Mouse (Mus musculus) limb, embryonic 13.5 days (tissue): ENCODE data around the gene Ngly1. TPM values are rescaled to one million over a fixed set of nuclear protein-coding genes. Genes with fewer than 3 reads are reported as not detected.

Experiments
- ATAC-seq: fragments of 200-750 bp; cut with Nextera tagmentation; 2 replicates; pipeline ENCODE4 v1.8.0; 2017; ENCODE audit warnings: low read depth, moderate number of reproducible peaks, moderate TSS enrichment; ENCODE audit not compliant: low FRiP score
- H3K27ac ChIP-seq: fragments of 300-500 bp; sonication (generic); 2 replicates; pipeline ENCODE4 v1.5.1; 2015; ENCODE audit warnings: inconsistent platforms, mild to moderate bottlenecking, moderate library complexity
- H3K27me3 ChIP-seq: fragments of 300-500 bp; sonication (generic); 2 replicates; pipeline ENCODE4 v1.6.1; 2015; ENCODE audit warnings: mild to moderate bottlenecking, inconsistent platforms
- H3K36me3 ChIP-seq: fragments of 300-500 bp; sonication (generic); 2 replicates; pipeline ENCODE4 v1.6.1; 2015; ENCODE audit warnings: inconsistent platforms, mild to moderate bottlenecking, moderate library complexity
- H3K4me1 ChIP-seq: fragments of 300-500 bp; sonication (generic); 2 replicates; pipeline ENCODE4 v1.6.1; 2015; ENCODE audit warnings: inconsistent platforms
- H3K4me2 ChIP-seq: fragments of 300-500 bp; sonication (generic); replicated peaks from 2 replicates; pipeline ENCODE4 v1.6.1; 2015; ENCODE audit warnings: inconsistent platforms, mild to moderate bottlenecking, moderate library complexity
- H3K4me3 ChIP-seq: fragments of 300-500 bp; sonication (generic); 2 replicates; pipeline ENCODE4 v1.5.1; 2015; ENCODE audit warnings: moderate library complexity, mild to moderate bottlenecking, inconsistent platforms
- H3K9ac ChIP-seq: fragments of 300-500 bp; sonication (generic); 2 replicates; pipeline ENCODE4 v1.6.1; 2015; ENCODE audit warnings: mild to moderate bottlenecking, inconsistent platforms
- H3K9me3 ChIP-seq: fragments of 300-500 bp; sonication (generic); 2 replicates; pipeline ENCODE4 v1.6.1; 2016; ENCODE audit warnings: inconsistent platforms
- WGBS: fragments of 180-500 bp; shearing (Covaris S2); methylation state at CpG from one replicate; pipeline ENCODE4 v1.1.7; 2015; 5-methylcytosine and 5-hydroxymethylcytosine counted together
- polyA plus RNA-seq: library from polyadenylated mRNA; unstranded; fragments of >200 nt; fragmentation: Nextera tagmentation; extraction: Ambion mirVana; gene quantifications from 2 replicates; pipeline ENCODE4 v1.2.1, GENCODE M21; 2015

Gene Ngly1
- polyA plus RNA-seq: 41.7 and 48.7 TPM in 2 replicates

- WGBS: under 1% methylated on average over 65 of the region's 65 CpGs
- H3K27ac ChIP-seq: peak within 1 kb of the TSS; percentile 84
These were observed at the start of gene Ngly1, which contains the start of gene Oxsm for GRCm38 (mm10) chr14:16249171-16249874. Gene Ngly1, plus strand, starts transcription at chr14:16249280. Gene Oxsm, minus strand, starts transcription at chr14:16249808.

GRCm38 (mm10) chr14:16200220-16200912 lies 48.7 kb upstream of the Ngly1 start:
- Histone ChIP-seq H3K9ac (no peak overlapping the region), H3K4me1 (peaks cover 13% of the 10 kb centered on the region), H3K27me3 (no peaks in the 10 kb centered on the region), H3K4me2 (peak overlapping the region; percentile 45), H3K27ac (no peak overlapping the region), H3K36me3 (no peaks in the 10 kb centered on the region), H3K9me3 (no peaks in the 10 kb centered on the region), H3K4me3 (no peak overlapping the region)
- WGBS: 42% methylated on average over 6 of the region's 6 CpGs
- ATAC-seq: no peak

More at GRCm38 (mm10) chr14:16249171-16249874, at the start of gene Ngly1, which contains the start of gene Oxsm:
- H3K27me3 ChIP-seq: no peaks in the 10 kb centered on the region
- no peaks in the 10 kb centered on the region for H3K36me3 ChIP-seq
- H3K4me1 ChIP-seq: peaks cover 14% of the 10 kb centered on the region
- H3K9ac ChIP-seq: peak within 1 kb of the TSS; percentile 95
- peak within 1 kb of the TSS; percentile 80 for H3K4me2 ChIP-seq
- no peaks in the 10 kb centered on the region for H3K9me3 ChIP-seq
- peak; percentile 99 for ATAC-seq
- H3K4me3 ChIP-seq: peak within 1 kb of the TSS; percentile 73

GRCm38 (mm10) chr14:16200969-16201638 lies 48.0 kb upstream of the Ngly1 start:
- ATAC-seq: peak; percentile 48; the same call in 1 of the 2 replicates
- WGBS: 27% methylated on average over 8 of the region's 8 CpGs
- no peaks in the 10 kb centered on the region for H3K9me3 ChIP-seq
- H3K36me3 ChIP-seq: no peaks in the 10 kb centered on the region
- H3K27me3 ChIP-seq: no peaks in the 10 kb centered on the region
- H3K9ac ChIP-seq: no peak overlapping the region
- peaks cover 13% of the 10 kb centered on the region for H3K4me1 ChIP-seq
- H3K4me2 ChIP-seq: peak overlapping the region; percentile 45
- no peak overlapping the region for H3K27ac ChIP-seq
- no peak overlapping the region for H3K4me3 ChIP-seq

- Histone ChIP-seq H3K27me3 (no peaks in the 10 kb centered on the region), H3K36me3 (no peaks in the 10 kb centered on the region), H3K4me1 (peaks cover 13% of the 10 kb centered on the region), H3K4me3 (no peak overlapping the region), H3K4me2 (no peak overlapping the region), H3K9me3 (no peaks in the 10 kb centered on the region), H3K9ac (no peak overlapping the region), H3K27ac (no peak overlapping the region)
- 37% methylated on average over 3 of the region's 3 CpGs for WGBS
- no peak for ATAC-seq
These were observed 47.4 kb upstream of the Ngly1 start for GRCm38 (mm10) chr14:16201673-16202072.

- Histone ChIP-seq H3K4me3 (no peak overlapping the region), H3K4me1 (no peaks in the 10 kb centered on the region), H3K9me3 (no peaks in the 10 kb centered on the region), H3K9ac (no peak overlapping the region), H3K27ac (no peak overlapping the region), H3K4me2 (no peak overlapping the region), H3K27me3 (no peaks in the 10 kb centered on the region), H3K36me3 (no peaks in the 10 kb centered on the region)
- no peak for ATAC-seq
These were observed 41.4 kb upstream of the Ngly1 start for GRCm38 (mm10) chr14:16207722-16208121.

GRCm38 (mm10) chr14:16219015-16219414 lies 30.1 kb upstream of the Ngly1 start:
- no peak overlapping the region for H3K27ac ChIP-seq
- no peaks in the 10 kb centered on the region for H3K36me3 ChIP-seq
- no peak for ATAC-seq
- no peaks in the 10 kb centered on the region for H3K9me3 ChIP-seq
- H3K9ac ChIP-seq: no peak overlapping the region
- 57% methylated on average over 2 of the region's 2 CpGs for WGBS
- no peak overlapping the region for H3K4me3 ChIP-seq
- no peaks in the 10 kb centered on the region for H3K27me3 ChIP-seq
- H3K4me1 ChIP-seq: no peaks in the 10 kb centered on the region
- H3K4me2 ChIP-seq: no peak overlapping the region

- no peak overlapping the region for H3K4me2 ChIP-seq
These were observed 19.7 kb upstream of the Ngly1 start for GRCm38 (mm10) chr14:16229395-16229794.

GRCm38 (mm10) chr14:16230581-16230980 lies 18.5 kb upstream of the Ngly1 start:
- no peak overlapping the region for H3K4me3 ChIP-seq
- no peak overlapping the region for H3K4me2 ChIP-seq
- H3K4me1 ChIP-seq: no peaks in the 10 kb centered on the region
- no peaks in the 10 kb centered on the region for H3K9me3 ChIP-seq
- H3K9ac ChIP-seq: no peak overlapping the region
- no peak for ATAC-seq
- no peak overlapping the region for H3K27ac ChIP-seq
- H3K27me3 ChIP-seq: no peaks in the 10 kb centered on the region
- no peaks in the 10 kb centered on the region for H3K36me3 ChIP-seq

More at GRCm38 (mm10) chr14:16229395-16229794, 19.7 kb upstream of the Ngly1 start:
- 58% methylated on average over 2 of the region's 2 CpGs for WGBS
- no peaks in the 10 kb centered on the region for H3K9me3 ChIP-seq
- no peak overlapping the region for H3K4me3 ChIP-seq
- no peak overlapping the region for H3K27ac ChIP-seq
- H3K4me1 ChIP-seq: no peaks in the 10 kb centered on the region
- H3K27me3 ChIP-seq: no peaks in the 10 kb centered on the region
- ATAC-seq: no peak
- H3K9ac ChIP-seq: no peak overlapping the region
- H3K36me3 ChIP-seq: no peaks in the 10 kb centered on the region

GRCm38 (mm10) chr14:16233515-16233914 lies 15.6 kb upstream of the Ngly1 start:
- no peaks in the 10 kb centered on the region for H3K4me1 ChIP-seq
- no peak for ATAC-seq
- no peak overlapping the region for H3K9ac ChIP-seq
- H3K4me3 ChIP-seq: no peak overlapping the region
- H3K4me2 ChIP-seq: no peak overlapping the region
- H3K27me3 ChIP-seq: no peaks in the 10 kb centered on the region
- 23% methylated on average over 1 of the region's 1 CpGs for WGBS
- no peak overlapping the region for H3K27ac ChIP-seq
- no peaks in the 10 kb centered on the region for H3K36me3 ChIP-seq
- H3K9me3 ChIP-seq: peaks cover 6% of the 10 kb centered on the region; the same call in 1 of the 2 replicates

- Histone ChIP-seq H3K27ac (no peak overlapping the region), H3K27me3 (no peaks in the 10 kb centered on the region), H3K4me3 (no peak overlapping the region), H3K9me3 (peaks cover 6% of the 10 kb centered on the region; the same call in 1 of the 2 replicates), H3K36me3 (peaks cover 3% of the 10 kb centered on the region; the same call in 1 of the 2 replicates), H3K4me2 (no peak overlapping the region), H3K9ac (no peak overlapping the region), H3K4me1 (no peaks in the 10 kb centered on the region)
- WGBS: 73% methylated on average over 3 of the region's 3 CpGs
- ATAC-seq: no peak
These were observed 12.6 kb upstream of the Ngly1 start for GRCm38 (mm10) chr14:16236466-16236865.

GRCm38 (mm10) chr14:16242193-16242815 lies 6.8 kb upstream of the Ngly1 start:
- no peak overlapping the region for H3K27ac ChIP-seq
- ATAC-seq: no peak
- H3K4me1 ChIP-seq: peaks cover 10% of the 10 kb centered on the region; the same call in 1 of the 2 replicates
- peaks cover 3% of the 10 kb centered on the region; the same call in 1 of the 2 replicates for H3K36me3 ChIP-seq
- H3K4me2 ChIP-seq: peak overlapping the region; percentile 69
- WGBS: 96% methylated on average over 10 of the region's 10 CpGs
- H3K9ac ChIP-seq: no peak overlapping the region
- peak overlapping the region; percentile 56; the same call in 1 of the 2 replicates for H3K4me3 ChIP-seq
- no peaks in the 10 kb centered on the region for H3K27me3 ChIP-seq
- peaks cover 4% of the 10 kb centered on the region; the same call in 1 of the 2 replicates for H3K9me3 ChIP-seq
